Mouse (Mus musculus): ENCODE data around the gene Olfr1212. TPM values are rescaled to one million over a fixed set of nuclear protein-coding genes. Genes with fewer than 3 reads are reported as not detected.

Gene Olfr1212
- not detected in 2 replicates for polyA plus RNA-seq (2016; fragmentation: Nextera tagmentation; extraction: Ambion mirVana)

GRCm38 (mm10) chr2:88953669-88954068, at the start of gene Olfr1212:
Olfr1212 (plus strand) TSS chr2:88953969.
- Histone ChIP-seq H3K27me3 (replicated peaks) (no peaks in the 10 kb centered on the region), H3K27ac (ENCODE audit: poor library complexity, severe bottlenecking) (no peak within 1 kb of the TSS), H3K4me2 (no peak within 1 kb of the TSS), H3K9ac (no peak within 1 kb of the TSS), H3K4me1 (replicated peaks) (no peaks in the 10 kb centered on the region), H3K36me3 (no peaks in the 10 kb centered on the region), H3K4me3 (no peak within 1 kb of the TSS), H3K9me3 (replicated peaks) (no peaks in the 10 kb centered on the region)
- ATAC-seq (ENCODE audit: insufficient number of reproducible peaks, low FRiP score): no peak

DNA sequence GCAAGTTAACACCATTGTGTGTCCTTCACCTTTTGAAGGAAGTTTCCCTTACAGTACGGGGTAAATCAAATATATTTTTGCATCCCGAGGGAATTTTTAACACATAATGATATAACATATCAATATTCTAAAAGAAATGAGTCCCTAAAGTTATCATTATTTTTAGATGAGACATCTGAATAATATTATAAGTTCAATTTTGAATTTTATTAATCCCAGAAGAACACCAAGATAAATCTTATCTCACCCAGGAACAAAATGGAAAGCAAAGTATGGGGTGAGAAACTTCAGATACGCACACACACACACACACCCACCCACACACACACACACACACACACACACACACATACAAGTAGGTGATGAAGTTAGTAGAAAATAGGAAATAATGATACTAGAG, 38.7 kb upstream of the Olfr1212 start, which contains the start of gene Olfr1209:
TSS of gene Olfr1209 (minus strand) at position 101 of the 400 bp plus-strand sequence.
- WGBS: 82% methylated on average over 3 of the region's 3 CpGs
- Histone ChIP-seq H3K36me3 (no peaks in the 10 kb centered on the region), H3K4me3 (no peak within 1 kb of the TSS), H3K27ac (ENCODE audit: poor library complexity, severe bottlenecking) (no peak within 1 kb of the TSS), H3K27me3 (replicated peaks) (no peaks in the 10 kb centered on the region), H3K4me1 (replicated peaks) (no peaks in the 10 kb centered on the region), H3K4me2 (no peak within 1 kb of the TSS), H3K9me3 (replicated peaks) (no peaks in the 10 kb centered on the region), H3K9ac (no peak within 1 kb of the TSS)
- ATAC-seq (ENCODE audit: insufficient number of reproducible peaks, low FRiP score): no peak

DNA sequence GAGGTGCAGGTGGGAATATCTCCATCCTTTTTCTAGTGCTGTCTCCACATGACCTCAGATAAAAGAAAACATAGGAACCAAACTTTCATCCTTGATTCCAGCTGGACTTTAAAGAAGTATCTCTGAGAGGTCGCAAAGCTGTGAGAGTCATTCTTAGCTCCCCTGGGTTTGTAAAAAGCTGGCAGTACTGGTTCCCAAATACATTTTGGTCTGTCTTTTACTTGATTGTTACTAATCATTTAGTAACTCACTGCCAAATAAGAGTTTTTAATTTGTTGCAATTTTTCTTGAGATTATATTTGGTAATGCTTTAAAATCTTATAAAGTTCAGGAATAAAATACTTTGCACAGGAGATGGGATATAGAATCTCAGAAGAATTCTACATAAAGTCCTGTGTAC, 15.8 kb upstream of the Olfr1212 start, which contains the start of gene Olfr1211:
TSS of gene Olfr1211 (minus strand) at position 101 of the 400 bp plus-strand sequence.
- no peak within 1 kb of the TSS for H3K27ac ChIP-seq (ENCODE audit: poor library complexity, severe bottlenecking)
- no peak for ATAC-seq (ENCODE audit: insufficient number of reproducible peaks, low FRiP score)
- H3K4me2 ChIP-seq: no peak within 1 kb of the TSS
- 69% methylated on average over 1 of the region's 1 CpGs for WGBS
- H3K9ac ChIP-seq: no peak within 1 kb of the TSS
- H3K4me1 ChIP-seq (replicated peaks): no peaks in the 10 kb centered on the region
- no peaks in the 10 kb centered on the region for H3K36me3 ChIP-seq
- H3K27me3 ChIP-seq (replicated peaks): no peaks in the 10 kb centered on the region
- H3K9me3 ChIP-seq (replicated peaks): 0 out of 2 replicates have a peak, but pooled peaks cover 3% of the 10 kb centered on the region
- no peak within 1 kb of the TSS for H3K4me3 ChIP-seq

- no peak for ATAC-seq (ENCODE audit: insufficient number of reproducible peaks, low FRiP score)
- H3K4me3 ChIP-seq: no peak within 1 kb of the TSS
- no peak within 1 kb of the TSS for H3K27ac ChIP-seq (ENCODE audit: poor library complexity, severe bottlenecking)
- no peak within 1 kb of the TSS for H3K9ac ChIP-seq
- no peaks in the 10 kb centered on the region for H3K36me3 ChIP-seq
- H3K9me3 ChIP-seq (replicated peaks): no peaks in the 10 kb centered on the region
- H3K27me3 ChIP-seq (replicated peaks): no peaks in the 10 kb centered on the region
- WGBS: 65% methylated on average over 1 of the region's 1 CpGs
- no peak within 1 kb of the TSS for H3K4me2 ChIP-seq
- H3K4me1 ChIP-seq (replicated peaks): no peaks in the 10 kb centered on the region
Observed at GRCm38 (mm10) chr2:88980181-88980580, 26.4 kb downstream of the Olfr1212 start, which contains the start of gene Gm13762. Gm13762 (minus strand) TSS chr2:88980281.

DNA sequence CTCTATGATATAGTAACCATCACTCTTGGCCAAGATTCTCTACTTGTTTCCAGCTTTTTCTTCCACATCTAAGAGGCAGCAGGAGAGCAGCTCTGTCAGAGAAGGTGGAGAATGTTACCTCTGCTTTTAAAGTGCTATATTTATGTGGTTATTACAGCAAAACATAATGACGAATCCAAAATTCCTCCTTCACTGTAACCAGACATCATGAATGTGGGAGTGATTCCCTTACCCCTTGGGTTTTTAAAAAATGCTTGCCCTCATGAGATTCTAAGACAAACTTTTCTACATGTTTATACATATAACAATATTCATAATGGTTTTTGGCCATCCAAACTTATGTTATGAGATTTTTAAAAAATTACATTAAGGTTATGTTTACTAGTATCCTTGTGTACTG, 38.8 kb downstream of the Olfr1212 start, which contains the start of gene Olfr1214:
TSS of gene Olfr1214 (minus strand) at position 101 of the 400 bp plus-strand sequence.
- H3K4me3 ChIP-seq: no peak within 1 kb of the TSS
- H3K4me1 ChIP-seq (replicated peaks): no peaks in the 10 kb centered on the region
- no peak within 1 kb of the TSS for H3K27ac ChIP-seq (ENCODE audit: poor library complexity, severe bottlenecking)
- no peaks in the 10 kb centered on the region for H3K9me3 ChIP-seq (replicated peaks)
- no peaks in the 10 kb centered on the region for H3K27me3 ChIP-seq (replicated peaks)
- H3K36me3 ChIP-seq: no peaks in the 10 kb centered on the region
- no peak for ATAC-seq (ENCODE audit: insufficient number of reproducible peaks, low FRiP score)
- no peak within 1 kb of the TSS for H3K4me2 ChIP-seq
- no peak within 1 kb of the TSS for H3K9ac ChIP-seq
- WGBS: 68% methylated on average over 1 of the region's 1 CpGs

- Histone ChIP-seq H3K27me3 (replicated peaks) (no peaks in the 10 kb centered on the region), H3K4me3 (no peak within 1 kb of the TSS), H3K9me3 (replicated peaks) (no peaks in the 10 kb centered on the region), H3K4me2 (no peak within 1 kb of the TSS), H3K4me1 (replicated peaks) (no peaks in the 10 kb centered on the region), H3K9ac (no peak within 1 kb of the TSS), H3K36me3 (no peaks in the 10 kb centered on the region), H3K27ac (ENCODE audit: poor library complexity, severe bottlenecking) (no peak within 1 kb of the TSS)
- WGBS: 62% methylated on average over 2 of the region's 2 CpGs
- ATAC-seq (ENCODE audit: insufficient number of reproducible peaks, low FRiP score): no peak
Observed at GRCm38 (mm10) chr2:89006873-89007272, 53.1 kb downstream of the Olfr1212 start, which contains the start of gene Olfr1215. Olfr1215 (minus strand) TSS chr2:89006973.

Other genes starting within 250 kb of the Olfr1212 start
- gene Olfr1196, start 249.4 kb upstream of the Olfr1212 start, polyA plus RNA-seq (2016; fragmentation: Nextera tagmentation; extraction: Ambion mirVana): not detected in 2 replicates
- gene Olfr1197, start 221.6 kb upstream of the Olfr1212 start, polyA plus RNA-seq (2016; fragmentation: Nextera tagmentation; extraction: Ambion mirVana): not detected in 2 replicates
- not detected in 2 replicates for gene Olfr1198, start 202.6 kb upstream of the Olfr1212 start, polyA plus RNA-seq (2016; fragmentation: Nextera tagmentation; extraction: Ambion mirVana)
- not detected in 2 replicates for gene Olfr1199, start 193.5 kb upstream of the Olfr1212 start, polyA plus RNA-seq (2016; fragmentation: Nextera tagmentation; extraction: Ambion mirVana)
- gene Olfr1200, start 183.5 kb upstream of the Olfr1212 start, polyA plus RNA-seq (2016; fragmentation: Nextera tagmentation; extraction: Ambion mirVana): not detected in 2 replicates
- gene Olfr1201, start 160.9 kb upstream of the Olfr1212 start, polyA plus RNA-seq (2016; fragmentation: Nextera tagmentation; extraction: Ambion mirVana): not detected in 2 replicates
- not detected in 2 replicates for gene Olfr1202, start 139.5 kb upstream of the Olfr1212 start, polyA plus RNA-seq (2016; fragmentation: Nextera tagmentation; extraction: Ambion mirVana)
- not detected in 2 replicates for gene Olfr1205, start 124.2 kb upstream of the Olfr1212 start, polyA plus RNA-seq (2016; fragmentation: Nextera tagmentation; extraction: Ambion mirVana)
- gene Olfr1204, start 104.7 kb upstream of the Olfr1212 start, polyA plus RNA-seq (2016; fragmentation: Nextera tagmentation; extraction: Ambion mirVana): not detected in 2 replicates
- not detected in 2 replicates for gene Olfr1206, start 90.7 kb upstream of the Olfr1212 start, polyA plus RNA-seq (2016; fragmentation: Nextera tagmentation; extraction: Ambion mirVana)
- not detected in 2 replicates for gene Olfr1208, start 51.7 kb upstream of the Olfr1212 start, polyA plus RNA-seq (2016; fragmentation: Nextera tagmentation; extraction: Ambion mirVana)
- gene Olfr1209, start 38.8 kb upstream of the Olfr1212 start, polyA plus RNA-seq (2016; fragmentation: Nextera tagmentation; extraction: Ambion mirVana): not detected in 2 replicates
- not detected in 2 replicates for gene Olfr1211, start 15.9 kb upstream of the Olfr1212 start, polyA plus RNA-seq (2016; fragmentation: Nextera tagmentation; extraction: Ambion mirVana)
- gene Gm13762, start 26.3 kb downstream of the Olfr1212 start, polyA plus RNA-seq (2016; fragmentation: Nextera tagmentation; extraction: Ambion mirVana): not detected in 2 replicates
- not detected in 2 replicates for gene Olfr1214, start 38.7 kb downstream of the Olfr1212 start, polyA plus RNA-seq (2016; fragmentation: Nextera tagmentation; extraction: Ambion mirVana)
- gene Olfr1215, start 53.0 kb downstream of the Olfr1212 start, polyA plus RNA-seq (2016; fragmentation: Nextera tagmentation; extraction: Ambion mirVana): not detected in 2 replicates
- gene Olfr1216, start 64.4 kb downstream of the Olfr1212 start, polyA plus RNA-seq (2016; fragmentation: Nextera tagmentation; extraction: Ambion mirVana): not detected in 2 replicates
- not detected in 2 replicates for gene Olfr1217, start 78.1 kb downstream of the Olfr1212 start, polyA plus RNA-seq (2016; fragmentation: Nextera tagmentation; extraction: Ambion mirVana)
- not detected in 2 replicates for gene Olfr1218, start 107.2 kb downstream of the Olfr1212 start, polyA plus RNA-seq (2016; fragmentation: Nextera tagmentation; extraction: Ambion mirVana)
- not detected in 2 replicates for gene Olfr1219, start 129.5 kb downstream of the Olfr1212 start, polyA plus RNA-seq (2016; fragmentation: Nextera tagmentation; extraction: Ambion mirVana)
- not detected in 2 replicates for gene Olfr1220, start 152.9 kb downstream of the Olfr1212 start, polyA plus RNA-seq (2016; fragmentation: Nextera tagmentation; extraction: Ambion mirVana)
- not detected in 2 replicates for gene Olfr1221, start 163.3 kb downstream of the Olfr1212 start, polyA plus RNA-seq (2016; fragmentation: Nextera tagmentation; extraction: Ambion mirVana)
- not detected in 2 replicates for gene Olfr1222, start 179.1 kb downstream of the Olfr1212 start, polyA plus RNA-seq (2016; fragmentation: Nextera tagmentation; extraction: Ambion mirVana)
- not detected in 2 replicates for gene Olfr1223, start 197.6 kb downstream of the Olfr1212 start, polyA plus RNA-seq (2016; fragmentation: Nextera tagmentation; extraction: Ambion mirVana)
- not detected in 2 replicates for gene Olfr1224-ps1, start 210.1 kb downstream of the Olfr1212 start, polyA plus RNA-seq (2016; fragmentation: Nextera tagmentation; extraction: Ambion mirVana)
- gene Olfr1225, start 220.7 kb downstream of the Olfr1212 start, polyA plus RNA-seq (2016; fragmentation: Nextera tagmentation; extraction: Ambion mirVana): not detected in 2 replicates
- gene Olfr1226, start 246.1 kb downstream of the Olfr1212 start, polyA plus RNA-seq (2016; fragmentation: Nextera tagmentation; extraction: Ambion mirVana): not detected in 2 replicates

Data from heart, embryonic 12.5 days (tissue).